Mouse (Mus musculus): ENCODE measurements around the gene Lrch4.

Gene Lrch4

GRCm38 (mm10) chr5:137690531-137690930, 61.6 kb downstream of the Lrch4 start:
- no peak for DNase-seq (ENCODE audit: low spot score)
